Mouse (Mus musculus) spleen, adult 2 months (tissue): ENCODE data around the gene Rgs12.

ENCODE experiments used
- CTCF ChIP-seq: fragments of 200-500 bp; IDR thresholded peaks from 2 replicates; pipeline ENCODE4 v1.5.1; 2011; ENCODE audit warnings: mild to moderate bottlenecking, inconsistent platforms; ENCODE audit not compliant: insufficient read depth, insufficient read length, insufficient replicate concordance; ENCODE audit errors: extremely low read depth
- POLR2A ChIP-seq: fragments of 200-500 bp; IDR thresholded peaks from 2 replicates; pipeline ENCODE4 v1.6.1; 2011; ENCODE audit warnings: low read depth, low read length, inconsistent platforms

DNA sequence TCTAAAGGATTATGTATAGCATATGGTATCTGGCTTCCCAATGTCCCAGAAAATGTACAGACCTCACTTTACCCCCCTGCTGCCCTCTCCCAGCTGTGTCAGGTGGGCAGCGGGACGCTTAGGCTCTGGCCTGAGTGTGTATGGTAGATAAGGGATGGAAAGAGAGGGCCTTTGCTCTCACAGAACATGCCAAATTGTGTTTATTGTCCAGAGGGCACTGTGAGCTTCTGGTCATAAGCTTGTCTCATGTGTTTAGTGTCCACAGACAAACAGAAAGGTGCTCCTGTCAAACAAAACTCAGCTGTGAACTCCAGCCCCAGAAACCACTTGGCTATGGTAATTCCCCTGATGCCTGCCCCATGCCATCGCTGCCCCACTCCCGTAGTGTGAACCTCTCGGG lies 80.5 kb downstream of the Rgs12 start:
- no peak for TF ChIP-seq CTCF
- no peak for TF ChIP-seq POLR2A
